ENCODE assay signal across 20 mouse cellular contexts in the genomic region with DNA sequence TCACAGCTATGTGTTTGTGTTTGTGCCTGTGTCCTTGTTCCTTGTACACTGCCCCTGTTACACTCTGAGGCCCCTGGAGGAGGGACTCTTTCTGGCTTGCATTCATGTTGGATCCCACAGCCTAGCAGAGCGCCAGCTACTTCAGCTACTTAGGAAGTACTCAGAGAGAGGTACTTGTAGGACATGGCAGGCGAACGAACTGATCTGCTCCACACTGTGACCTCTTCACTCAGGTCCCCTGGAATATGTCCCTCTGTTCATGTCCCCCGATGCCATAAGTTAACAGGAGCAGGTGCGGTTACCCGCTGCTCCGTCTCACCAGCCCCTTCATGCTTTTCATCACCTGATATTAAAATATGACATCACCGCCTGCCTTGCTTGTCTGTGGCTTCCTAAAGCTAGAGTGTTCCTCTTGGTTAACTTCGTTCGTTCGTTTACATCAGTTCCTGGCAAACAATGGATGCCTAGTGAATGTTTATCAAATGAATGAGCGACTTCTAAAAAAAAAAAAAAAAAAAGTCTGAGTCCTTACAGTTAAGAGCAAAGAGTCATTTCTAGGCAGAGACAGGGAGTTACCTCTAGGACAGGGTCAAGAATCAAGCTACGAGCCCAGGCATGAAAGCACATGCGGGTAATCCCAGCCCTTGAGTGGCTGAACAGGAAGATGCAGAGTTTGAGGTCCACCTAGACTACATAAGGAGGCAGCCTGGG. TPM values are rescaled to one million over a fixed set of nuclear protein-coding genes. Genes with fewer than 3 reads are reported as not detected.
DNase-seq lines count a peak whose midpoint lies in the region; ATAC-seq and TF ChIP-seq lines count a peak whose summit lies in the region.
"Had no signal": no experiment of that assay in that cellular context is flagged by ENCODE, and none has a peak within 500 bp of the region (broad histone marks: within the 10 kb centered on the region; RNA-seq: fewer than 3 reads in every experiment).

No protein-coding gene starts in this region.

- no peaks in the 10 kb centered on the region for H3K36me3 ChIP-seq in kidney, adult 2 months (ENCODE audit: control insufficient read depth, insufficient read depth, low read length)
- no peaks in the 10 kb centered on the region for H3K36me3 ChIP-seq in heart, embryonic 13.5 days
- H3K36me3 ChIP-seq in kidney, embryonic 16.5 days (ENCODE audit: insufficient read depth, low read length), result no peaks in the 10 kb centered on the region
- no peaks in the 10 kb centered on the region for H3K36me3 ChIP-seq in liver, postnatal 0 days (replicated peaks; ENCODE audit: insufficient read depth, low read length)
- H3K36me3 ChIP-seq in hindbrain, embryonic 12.5 days, result no peaks in the 10 kb centered on the region
- H3K36me3 ChIP-seq: embryonic facial prominence, embryonic 13.5 days; limb, embryonic 15.5 days; neural tube, embryonic 12.5 days had no signal

- no peak for TF ChIP-seq EP300 in liver, postnatal 0 days (IDR thresholded peaks at IDR 0.05; ENCODE audit: low read depth)

- no peak overlapping the region for H3K9ac ChIP-seq in heart, embryonic 13.5 days
- H3K9ac ChIP-seq in kidney, embryonic 16.5 days (replicated peaks; ENCODE audit: low read length), result no peak overlapping the region
- H3K9ac ChIP-seq in liver, postnatal 0 days (replicated peaks), result no peak overlapping the region
- no peak overlapping the region; the same call in 1 of the 2 replicates for H3K9ac ChIP-seq in hindbrain, embryonic 12.5 days
- H3K9ac ChIP-seq: embryonic facial prominence, embryonic 13.5 days; limb, embryonic 15.5 days; neural tube, embryonic 12.5 days had no signal

- peaks cover 46% of the 10 kb centered on the region for H3K4me1 ChIP-seq in kidney, adult 2 months (ENCODE audit: control insufficient read depth, insufficient read depth, low read length)
- peaks cover 77% of the 10 kb centered on the region for H3K4me1 ChIP-seq in heart, embryonic 13.5 days
- peaks cover 40% of the 10 kb centered on the region for H3K4me1 ChIP-seq in kidney, embryonic 16.5 days (ENCODE audit: insufficient read depth, low read length)
- H3K4me1 ChIP-seq in liver, postnatal 0 days (ENCODE audit: insufficient read depth), result peaks cover 15% of the 10 kb centered on the region
- H3K4me1 ChIP-seq in hindbrain, embryonic 12.5 days, result peaks cover 11% of the 10 kb centered on the region

- peak; percentile 72 for DNase-seq in kidney, adult 2 months
- DNase-seq in kidney, postnatal 10 days, result no peak
- DNase-seq in lung, postnatal 36 days, result peak; percentile 54
- no peak for DNase-seq in cerebellum, postnatal 4 days (ENCODE audit: low spot score in 2 of 2)
- DNase-seq in liver, postnatal 0 days, result no peak
- DNase-seq: adrenal gland, adult 8-10 months; cerebellum, postnatal 14 days; layer of hippocampus, postnatal 36 days; right cerebral cortex, postnatal 4 days had no signal

- 52% methylated on average over 14 of the region's 14 CpGs for WGBS in kidney, adult 2 months
- WGBS in heart, embryonic 13.5 days, result 26% methylated on average over 14 of the region's 14 CpGs
- WGBS in kidney, embryonic 16.5 days, result 77% methylated on average over 14 of the region's 14 CpGs
- WGBS in liver, postnatal 0 days (ENCODE audit: insufficient replicate concordance), result 66% methylated on average over 14 of the region's 14 CpGs
- WGBS in hindbrain, embryonic 12.5 days, result 77% methylated on average over 14 of the region's 14 CpGs

- H3K4me2 ChIP-seq in heart, embryonic 13.5 days, result peak overlapping the region; percentile 51
- H3K4me2 ChIP-seq in kidney, embryonic 16.5 days (replicated peaks; ENCODE audit: low read depth, low read length), result no peak overlapping the region
- no peak overlapping the region for H3K4me2 ChIP-seq in liver, postnatal 0 days (ENCODE audit: low read depth, low read length)
- no peak overlapping the region for H3K4me2 ChIP-seq in hindbrain, embryonic 12.5 days (replicated peaks)
- H3K4me2 ChIP-seq: embryonic facial prominence, embryonic 13.5 days; limb, embryonic 15.5 days; neural tube, embryonic 12.5 days had no signal

- peak overlapping the region; percentile 99 for H3K27ac ChIP-seq in kidney, adult 2 months (ENCODE audit: insufficient read depth, low read depth, low read length)
- peak overlapping the region; percentile 74 for H3K27ac ChIP-seq in heart, embryonic 13.5 days (replicated peaks)
- peak overlapping the region; percentile 31; the same call in 1 of the 2 replicates for H3K27ac ChIP-seq in kidney, embryonic 16.5 days (ENCODE audit: low read length)
- no peak overlapping the region for H3K27ac ChIP-seq in liver, postnatal 0 days (ENCODE audit: low read depth)
- H3K27ac ChIP-seq in hindbrain, embryonic 12.5 days, result no peak overlapping the region
- H3K27ac ChIP-seq: neural tube, embryonic 12.5 days had no signal

- H3K4me3 ChIP-seq in kidney, adult 2 months (ENCODE audit: insufficient read depth, low read depth, low read length), result no peak overlapping the region
- 0 out of 2 replicates have a peak overlapping the region, but pooled peaks have one; percentile 1 for H3K4me3 ChIP-seq in heart, embryonic 13.5 days
- H3K4me3 ChIP-seq in kidney, embryonic 16.5 days (ENCODE audit: low read length), result no peak overlapping the region
- H3K4me3 ChIP-seq in liver, postnatal 0 days (ENCODE audit: low read depth, low read length), result no peak overlapping the region
- no peak overlapping the region for H3K4me3 ChIP-seq in hindbrain, embryonic 12.5 days
- H3K4me3 ChIP-seq: embryonic facial prominence, embryonic 13.5 days; limb, embryonic 15.5 days; neural tube, embryonic 12.5 days had no signal

- no peak for TF ChIP-seq CTCF in kidney, adult 2 months (conservative IDR thresholded peaks at IDR 0.05; ENCODE audit: insufficient read depth, insufficient read length, low read depth, low read length)
- no peak for TF ChIP-seq CTCF in liver, postnatal 0 days (IDR thresholded peaks at IDR 0.05; ENCODE audit: low read depth)

- H3K9me3 ChIP-seq in heart, embryonic 13.5 days, result no peaks in the 10 kb centered on the region
- no peaks in the 10 kb centered on the region for H3K9me3 ChIP-seq in kidney, embryonic 16.5 days (ENCODE audit: low read length)
- no peaks in the 10 kb centered on the region for H3K9me3 ChIP-seq in liver, postnatal 0 days (ENCODE audit: low read length)
- H3K9me3 ChIP-seq in hindbrain, embryonic 12.5 days (replicated peaks), result no peaks in the 10 kb centered on the region
- H3K9me3 ChIP-seq: embryonic facial prominence, embryonic 13.5 days; limb, embryonic 15.5 days; neural tube, embryonic 12.5 days had no signal

- H3K27me3 ChIP-seq in kidney, adult 2 months (replicated peaks; ENCODE audit: control insufficient read depth, insufficient read depth, low read length), result no peaks in the 10 kb centered on the region
- no peaks in the 10 kb centered on the region for H3K27me3 ChIP-seq in heart, embryonic 13.5 days (replicated peaks)
- H3K27me3 ChIP-seq in kidney, embryonic 16.5 days (ENCODE audit: insufficient read depth, low read length), result no peaks in the 10 kb centered on the region
- no peaks in the 10 kb centered on the region for H3K27me3 ChIP-seq in liver, postnatal 0 days (ENCODE audit: insufficient read depth, low read length)
- H3K27me3 ChIP-seq in hindbrain, embryonic 12.5 days, result peaks cover 2% of the 10 kb centered on the region; the same call in 1 of the 2 replicates
- H3K27me3 ChIP-seq: embryonic facial prominence, embryonic 13.5 days; limb, embryonic 15.5 days; neural tube, embryonic 12.5 days had no signal

- TF ChIP-seq POLR2A in kidney, adult 2 months (IDR thresholded peaks at IDR 0.05; ENCODE audit: low read depth, low read length), result no peak

- no peak for ATAC-seq in heart, embryonic 13.5 days (ENCODE audit: extremely low read depth, insufficient number of reproducible peaks, low FRiP score, low TSS enrichment)
- no peak for ATAC-seq in kidney, embryonic 16.5 days (ENCODE audit: low FRiP score, low TSS enrichment)
- no peak for ATAC-seq in liver, postnatal 0 days
- ATAC-seq in hindbrain, embryonic 12.5 days (ENCODE audit: low FRiP score), result no peak
- ATAC-seq: midbrain, embryonic 16.5 days had no signal

RNA-seq across cellular contexts. Expression of a gene that starts 3.6 kb away (rescaled TPM):
- polyA plus RNA-seq in kidney, adult 2 months (2012; rRNA removed), result 94.5 and 122 TPM in 2 replicates
- polyA plus RNA-seq in heart, embryonic 13.5 days (2015; fragmentation: Nextera tagmentation; extraction: Ambion mirVana), result 37.2 and 43.0 TPM in 2 replicates
- 65.9 and 67.0 TPM in 2 replicates for polyA plus RNA-seq in kidney, embryonic 16.5 days (2015; fragmentation: Nextera tagmentation; extraction: Ambion mirVana)
- 43.5 and 46.2 TPM in 2 replicates for polyA plus RNA-seq in liver, postnatal 0 days (2015; fragmentation: Nextera tagmentation; extraction: Ambion mirVana)
- 65.1 and 71.5 TPM in 2 replicates for polyA plus RNA-seq in hindbrain, embryonic 12.5 days (2016; fragmentation: Nextera tagmentation; extraction: Ambion mirVana)

RNA-seq across cellular contexts. Expression of a gene that starts 7.6 kb away (rescaled TPM):
- polyA plus RNA-seq in kidney, adult 2 months (2012; rRNA removed), result 22.1 and 23.4 TPM in 2 replicates
- 8.7 and 11.7 TPM in 2 replicates for polyA plus RNA-seq in heart, embryonic 13.5 days (2015; fragmentation: Nextera tagmentation; extraction: Ambion mirVana)
- 8.1 and 14.0 TPM in 2 replicates for polyA plus RNA-seq in kidney, embryonic 16.5 days (2015; fragmentation: Nextera tagmentation; extraction: Ambion mirVana)
- polyA plus RNA-seq in liver, postnatal 0 days (2015; fragmentation: Nextera tagmentation; extraction: Ambion mirVana), result 5.8 and 6.1 TPM in 2 replicates
- polyA plus RNA-seq in hindbrain, embryonic 12.5 days (2016; fragmentation: Nextera tagmentation; extraction: Ambion mirVana), result 1.2 and 5.7 TPM in 2 replicates

RNA-seq across cellular contexts. Expression of a gene that starts 9.5 kb away (rescaled TPM):
- 194 and 212 TPM in 2 replicates for polyA plus RNA-seq in kidney, adult 2 months (2012; rRNA removed)
- 36.6 and 46.5 TPM in 2 replicates for polyA plus RNA-seq in heart, embryonic 13.5 days (2015; fragmentation: Nextera tagmentation; extraction: Ambion mirVana)
- 204 and 209 TPM in 2 replicates for polyA plus RNA-seq in kidney, embryonic 16.5 days (2015; fragmentation: Nextera tagmentation; extraction: Ambion mirVana)
- polyA plus RNA-seq in liver, postnatal 0 days (2015; fragmentation: Nextera tagmentation; extraction: Ambion mirVana), result 194 and 208 TPM in 2 replicates
- 17.6 and 18.8 TPM in 2 replicates for polyA plus RNA-seq in hindbrain, embryonic 12.5 days (2016; fragmentation: Nextera tagmentation; extraction: Ambion mirVana)

RNA-seq across cellular contexts. Expression of a gene that starts 20.3 kb away (rescaled TPM):
- polyA plus RNA-seq in kidney, adult 2 months (2012; rRNA removed), result 0.10 TPM in 1 of 2 replicates, not detected in the other
- polyA plus RNA-seq in heart, embryonic 13.5 days (2015; fragmentation: Nextera tagmentation; extraction: Ambion mirVana), result not detected in 2 replicates
- polyA plus RNA-seq in kidney, embryonic 16.5 days (2015; fragmentation: Nextera tagmentation; extraction: Ambion mirVana), result not detected in 2 replicates
- polyA plus RNA-seq in liver, postnatal 0 days (2015; fragmentation: Nextera tagmentation; extraction: Ambion mirVana), result not detected in 2 replicates
- polyA plus RNA-seq in hindbrain, embryonic 12.5 days (2016; fragmentation: Nextera tagmentation; extraction: Ambion mirVana), result not detected in 2 replicates
- polyA plus RNA-seq: embryonic facial prominence, embryonic 13.5 days; forebrain, embryonic 11.5 days; large intestine, adult 2 months; limb, embryonic 15.5 days; midbrain, embryonic 16.5 days; neural tube, embryonic 12.5 days; stomach, embryonic 14.5 days; thymus, postnatal 0 days had no signal

RNA-seq across cellular contexts. Expression of a gene that starts 32.7 kb away (rescaled TPM):
- polyA plus RNA-seq in kidney, adult 2 months (2012; rRNA removed), result 36.8 and 43.6 TPM in 2 replicates
- polyA plus RNA-seq in heart, embryonic 13.5 days (2015; fragmentation: Nextera tagmentation; extraction: Ambion mirVana), result 8.9 and 17.9 TPM in 2 replicates
- polyA plus RNA-seq in kidney, embryonic 16.5 days (2015; fragmentation: Nextera tagmentation; extraction: Ambion mirVana), result 12.6 and 18.2 TPM in 2 replicates
- 2.7 TPM in 2 replicates for polyA plus RNA-seq in liver, postnatal 0 days (2015; fragmentation: Nextera tagmentation; extraction: Ambion mirVana)
- polyA plus RNA-seq in hindbrain, embryonic 12.5 days (2016; fragmentation: Nextera tagmentation; extraction: Ambion mirVana), result 5.1 and 7.2 TPM in 2 replicates

Comparison
In these comparisons a context has a peak if more than half of its experiments do, and no peak if none do; other contexts are left out.
1. DNase-seq: peak in kidney, adult 2 months (single experiment) and lung, postnatal 36 days (single experiment); none in kidney, postnatal 10 days (single experiment), cerebellum, postnatal 4 days (0 of 2) and liver, postnatal 0 days (single experiment).
2. H3K27ac ChIP-seq: peak in kidney, adult 2 months (single experiment), heart, embryonic 13.5 days (single experiment) and kidney, embryonic 16.5 days (single experiment); none in liver, postnatal 0 days (single experiment) and hindbrain, embryonic 12.5 days (single experiment).